8 mouse cellular contexts compared by ENCODE assay signal in the genomic region with DNA sequence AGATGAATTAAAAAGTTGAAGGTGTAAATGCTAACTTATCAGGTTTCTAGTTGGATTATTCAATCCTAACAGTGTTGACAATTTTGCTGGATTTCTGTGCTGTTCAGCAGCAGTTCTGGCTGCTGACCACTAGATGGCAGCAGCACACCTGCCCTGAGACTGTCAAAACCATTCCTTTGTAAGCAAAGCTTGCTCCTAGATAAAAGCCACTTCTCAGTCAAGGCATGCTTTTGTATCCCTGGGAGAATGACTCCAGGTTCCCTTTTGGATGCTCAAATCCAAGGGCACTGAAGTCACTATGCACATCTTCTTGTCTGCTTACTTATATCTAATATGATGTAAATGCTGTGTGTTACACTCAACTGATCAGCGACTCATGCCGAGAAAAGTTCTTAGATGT. TPM values are rescaled to one million over a fixed set of nuclear protein-coding genes. Genes with fewer than 3 reads are reported as not detected.
DNase-seq lines count a peak whose midpoint lies in the region; ATAC-seq and TF ChIP-seq lines count a peak whose summit lies in the region.

No protein-coding gene starts in this region.

- no peak overlapping the region for H3K27ac ChIP-seq in ES-Bruce4 (ENCODE audit: insufficient read depth, low read length)
- H3K27ac ChIP-seq in forebrain, embryonic 13.5 days, result no peak overlapping the region
- H3K27ac ChIP-seq in kidney, embryonic 14.5 days (ENCODE audit: low read depth, low read length), result no peak overlapping the region
- no peak overlapping the region for H3K27ac ChIP-seq in lung, embryonic 14.5 days (ENCODE audit: low read depth)

- peaks cover 48% of the 10 kb centered on the region for H3K36me3 ChIP-seq in ES-Bruce4 (ENCODE audit: control insufficient read depth, insufficient read depth, low read length, poor library complexity, severe bottlenecking)
- H3K36me3 ChIP-seq in forebrain, embryonic 13.5 days (ENCODE audit: poor library complexity, severe bottlenecking), result peaks cover 89% of the 10 kb centered on the region
- peaks cover 88% of the 10 kb centered on the region for H3K36me3 ChIP-seq in kidney, embryonic 14.5 days (ENCODE audit: control insufficient read depth, insufficient read depth, low read length)
- peaks cover 99% of the 10 kb centered on the region for H3K36me3 ChIP-seq in lung, embryonic 14.5 days (ENCODE audit: insufficient read depth)

- no peaks in the 10 kb centered on the region for H3K27me3 ChIP-seq in ES-Bruce4 (ENCODE audit: control insufficient read depth, insufficient read depth, low read length, poor library complexity, severe bottlenecking)
- H3K27me3 ChIP-seq in forebrain, embryonic 13.5 days, result no peaks in the 10 kb centered on the region
- H3K27me3 ChIP-seq in kidney, embryonic 14.5 days (ENCODE audit: control insufficient read depth, insufficient read depth, low read length), result no peaks in the 10 kb centered on the region
- H3K27me3 ChIP-seq in lung, embryonic 14.5 days (ENCODE audit: insufficient read depth, low read length), result no peaks in the 10 kb centered on the region

- ATAC-seq in forebrain, embryonic 13.5 days, result peak; percentile 81
- ATAC-seq in kidney, embryonic 14.5 days (ENCODE audit: low FRiP score, low TSS enrichment), result peak; percentile 55; the same call in 1 of the 2 replicates
- ATAC-seq in lung, embryonic 14.5 days (ENCODE audit: insufficient read depth), result peak; percentile 41; the same call in 1 of the 2 replicates
- ATAC-seq in neutrophil, adult 5-6 weeks (ENCODE audit: extremely low read depth, insufficient number of reproducible peaks, low FRiP score, poor library complexity, severe bottlenecking), result peak; percentile 80

- TF ChIP-seq EP300 in ES-Bruce4 (IDR thresholded peaks at IDR 0.05; ENCODE audit: insufficient read depth, low read depth, low read length), result no peak

- H3K9me3 ChIP-seq in ES-Bruce4 (replicated peaks; ENCODE audit: control insufficient read depth, insufficient read depth, low read length, poor library complexity, severe bottlenecking), result no peaks in the 10 kb centered on the region
- no peaks in the 10 kb centered on the region for H3K9me3 ChIP-seq in forebrain, embryonic 13.5 days (replicated peaks)
- no peaks in the 10 kb centered on the region for H3K9me3 ChIP-seq in kidney, embryonic 14.5 days (ENCODE audit: control insufficient read depth, low read length)
- no peaks in the 10 kb centered on the region for H3K9me3 ChIP-seq in lung, embryonic 14.5 days (ENCODE audit: low read depth, low read length)

- TF ChIP-seq CTCF in ES-Bruce4 (IDR thresholded peaks at IDR 0.05; ENCODE audit: low read depth, low read length), result peak; percentile 96
- TF ChIP-seq CTCF in lung, embryonic 14.5 days (IDR thresholded peaks at IDR 0.05; ENCODE audit: low read depth), result peak; percentile 97

- no peak for TF ChIP-seq POLR2A in ES-Bruce4 (IDR thresholded peaks at IDR 0.05; ENCODE audit: insufficient read depth, low read length)

- 95% methylated on average over 2 of the region's 2 CpGs for WGBS in forebrain, embryonic 13.5 days
- 90% methylated on average over 2 of the region's 2 CpGs for WGBS in kidney, embryonic 14.5 days
- 87% methylated on average over 2 of the region's 2 CpGs for WGBS in lung, embryonic 14.5 days

- no peak overlapping the region for H3K4me2 ChIP-seq in forebrain, embryonic 13.5 days
- no peak overlapping the region for H3K4me2 ChIP-seq in kidney, embryonic 14.5 days (replicated peaks; ENCODE audit: low read depth, low read length)
- H3K4me2 ChIP-seq in lung, embryonic 14.5 days, result no peak overlapping the region

- H3K4me1 ChIP-seq in ES-Bruce4 (ENCODE audit: control insufficient read depth, insufficient read depth, low read length), result peaks cover 2% of the 10 kb centered on the region
- no peaks in the 10 kb centered on the region for H3K4me1 ChIP-seq in forebrain, embryonic 13.5 days
- no peaks in the 10 kb centered on the region for H3K4me1 ChIP-seq in kidney, embryonic 14.5 days (ENCODE audit: control insufficient read depth, insufficient read depth, low read length)
- no peaks in the 10 kb centered on the region for H3K4me1 ChIP-seq in lung, embryonic 14.5 days (ENCODE audit: insufficient read depth)

- no peak overlapping the region for H3K9ac ChIP-seq in ES-Bruce4 (ENCODE audit: low read depth, poor library complexity, severe bottlenecking)
- H3K9ac ChIP-seq in forebrain, embryonic 13.5 days, result no peak overlapping the region
- H3K9ac ChIP-seq in kidney, embryonic 14.5 days (ENCODE audit: low read depth, low read length), result no peak overlapping the region
- no peak overlapping the region for H3K9ac ChIP-seq in lung, embryonic 14.5 days

- DNase-seq in gastrocnemius, adult 18-20 months (ENCODE audit: low spot score), result peak; percentile 36
- no peak for DNase-seq in gastrocnemius, postnatal 25 days
- peak; percentile 31 for DNase-seq in c-Kit-positive CD71-negative TER-119-negative erythroid progenitor cells, embryonic 14.5 days (ENCODE audit: low read depth)
- peak; percentile 83 for DNase-seq in lung, embryonic 14.5 days

- H3K4me3 ChIP-seq in ES-Bruce4 (ENCODE audit: low read depth, low read length), result no peak overlapping the region
- H3K4me3 ChIP-seq in forebrain, embryonic 13.5 days, result no peak overlapping the region
- no peak overlapping the region for H3K4me3 ChIP-seq in kidney, embryonic 14.5 days (ENCODE audit: low read length)
- H3K4me3 ChIP-seq in lung, embryonic 14.5 days (ENCODE audit: low read depth, low read length), result no peak overlapping the region

RNA-seq across cellular contexts. Expression of a gene that starts 20.3 kb away (rescaled TPM):
- total RNA-seq in gastrocnemius, adult 18-20 months (2021), result 10 to 100 TPM; 16.3 to 16.6 TPM
- total RNA-seq in gastrocnemius, postnatal 25 days (2021), result 10 to 100 TPM; 11.9 to 13.5 TPM
- polyA plus RNA-seq in ES-Bruce4 (2011; ENCODE audit: insufficient read depth, insufficient read length, low read depth, missing spikeins), result 31.7 and 35.6 TPM in 2 replicates
- polyA plus RNA-seq in forebrain, embryonic 13.5 days (2015; fragmentation: Nextera tagmentation; extraction: Ambion mirVana), result 2.9 and 3.9 TPM in 2 replicates
- 5.8 and 5.9 TPM in 2 replicates for polyA plus RNA-seq in kidney, embryonic 14.5 days (2014; fragmentation: Nextera tagmentation; extraction: Ambion mirVana)
- polyA plus RNA-seq in lung, embryonic 14.5 days (2014; fragmentation: Nextera tagmentation; extraction: Ambion mirVana), result 3.4 and 3.5 TPM in 2 replicates
- total RNA-seq in neutrophil, adult 5-6 weeks (2017), result 4.3 and 5.0 TPM in 2 replicates

RNA-seq across cellular contexts. Expression of a gene that starts 35.1 kb away (rescaled TPM):
- total RNA-seq in gastrocnemius, adult 18-20 months (2021), result under 1 TPM; 0.31 to 0.39 TPM
- 1 to 10 TPM in 1 of 2 experiments, under 1 TPM in 1; 0.84 to 1.4 TPM for total RNA-seq in gastrocnemius, postnatal 25 days (2021)
- 50.1 and 51.9 TPM in 2 replicates for polyA plus RNA-seq in ES-Bruce4 (2011; ENCODE audit: insufficient read depth, insufficient read length, low read depth, missing spikeins)
- polyA plus RNA-seq in forebrain, embryonic 13.5 days (2015; fragmentation: Nextera tagmentation; extraction: Ambion mirVana), result 72.0 and 79.1 TPM in 2 replicates
- polyA plus RNA-seq in kidney, embryonic 14.5 days (2014; fragmentation: Nextera tagmentation; extraction: Ambion mirVana), result 73.2 and 104 TPM in 2 replicates
- polyA plus RNA-seq in lung, embryonic 14.5 days (2014; fragmentation: Nextera tagmentation; extraction: Ambion mirVana), result 102 and 106 TPM in 2 replicates
- 2.9 and 3.6 TPM in 2 replicates for total RNA-seq in neutrophil, adult 5-6 weeks (2017)

RNA-seq across cellular contexts. Expression of a gene that starts 49.0 kb away (rescaled TPM):
- total RNA-seq in gastrocnemius, adult 18-20 months (2021), result 10 to 100 TPM; 37.0 to 37.7 TPM
- total RNA-seq in gastrocnemius, postnatal 25 days (2021), result 10 to 100 TPM; 19.3 to 24.2 TPM
- polyA plus RNA-seq in ES-Bruce4 (2011; ENCODE audit: insufficient read depth, insufficient read length, low read depth, missing spikeins), result 73.6 and 83.2 TPM in 2 replicates
- polyA plus RNA-seq in forebrain, embryonic 13.5 days (2015; fragmentation: Nextera tagmentation; extraction: Ambion mirVana), result 23.0 and 24.4 TPM in 2 replicates
- polyA plus RNA-seq in kidney, embryonic 14.5 days (2014; fragmentation: Nextera tagmentation; extraction: Ambion mirVana), result 19.5 and 33.0 TPM in 2 replicates
- 38.6 and 42.1 TPM in 2 replicates for polyA plus RNA-seq in lung, embryonic 14.5 days (2014; fragmentation: Nextera tagmentation; extraction: Ambion mirVana)
- total RNA-seq in neutrophil, adult 5-6 weeks (2017), result 49.5 and 49.6 TPM in 2 replicates
